ENCODE assay signal across 23 mouse cellular contexts in the genomic region with DNA sequence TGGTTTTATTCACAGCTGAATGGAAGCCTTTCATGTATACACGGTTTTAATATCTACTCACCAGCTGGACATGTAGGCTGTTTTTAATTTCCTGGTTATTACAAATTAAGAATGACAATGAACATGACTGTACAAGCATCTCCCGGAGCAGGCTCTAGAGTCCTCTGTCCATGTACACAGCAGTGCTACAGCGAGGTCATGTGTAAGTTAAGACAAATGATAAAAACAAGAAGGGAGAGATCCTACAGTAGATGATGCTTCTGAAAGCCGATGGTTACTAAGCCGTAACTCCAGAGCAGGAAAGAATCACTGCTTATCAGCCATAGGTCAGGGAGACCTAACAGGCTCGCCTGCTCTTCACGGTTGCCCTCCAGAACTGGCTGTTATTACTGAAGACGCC. TPM values are rescaled to one million over a fixed set of nuclear protein-coding genes. Genes with fewer than 3 reads are reported as not detected.
DNase-seq lines count a peak whose midpoint lies in the region; ATAC-seq and TF ChIP-seq lines count a peak whose summit lies in the region.
"Had no signal": no experiment of that assay in that cellular context is flagged by ENCODE, and none has a peak within 500 bp of the region (broad histone marks: within the 10 kb centered on the region; RNA-seq: fewer than 3 reads in every experiment).

No protein-coding gene starts in this region.

- 82% methylated on average over 8 of the region's 8 CpGs for WGBS in heart, embryonic 11.5 days (ENCODE audit: insufficient replicate concordance)
- 91% methylated on average over 8 of the region's 8 CpGs for WGBS in neural tube, embryonic 13.5 days

- no peak for TF ChIP-seq CTCF in layer of hippocampus, adult 2 months (conservative IDR thresholded peaks at IDR 0.05)

- H3K36me3 ChIP-seq in heart, embryonic 11.5 days (ENCODE audit: control insufficient read depth, insufficient read depth, low read length) = peaks cover 11% of the 10 kb centered on the region
- peaks cover 43% of the 10 kb centered on the region for H3K36me3 ChIP-seq in neural tube, embryonic 13.5 days

- no peaks in the 10 kb centered on the region for H3K27me3 ChIP-seq in heart, embryonic 11.5 days (ENCODE audit: control insufficient read depth, insufficient read depth, low read length)
- H3K27me3 ChIP-seq in neural tube, embryonic 13.5 days = no peaks in the 10 kb centered on the region
- H3K27me3 ChIP-seq: embryonic facial prominence, embryonic 12.5 days; embryonic facial prominence, embryonic 15.5 days; heart, embryonic 12.5 days; hindbrain, embryonic 15.5 days; intestine, embryonic 15.5 days; Patski had no signal

- no peak overlapping the region for H3K9ac ChIP-seq in heart, embryonic 11.5 days (ENCODE audit: low read depth, low read length)
- 0 out of 2 replicates have a peak overlapping the region, but pooled peaks have one; percentile 5 for H3K9ac ChIP-seq in neural tube, embryonic 13.5 days
- H3K9ac ChIP-seq: embryonic facial prominence, embryonic 12.5 days; embryonic facial prominence, embryonic 15.5 days; forebrain, postnatal 0 days; heart, embryonic 12.5 days; hindbrain, embryonic 15.5 days; intestine, embryonic 15.5 days had no signal

- H3K4me3 ChIP-seq in heart, embryonic 11.5 days (ENCODE audit: low read depth, low read length) = no peak overlapping the region
- H3K4me3 ChIP-seq in layer of hippocampus, adult 2 months = no peak overlapping the region
- no peak overlapping the region for H3K4me3 ChIP-seq in neural tube, embryonic 13.5 days
- H3K4me3 ChIP-seq: embryonic facial prominence, embryonic 12.5 days; embryonic facial prominence, embryonic 15.5 days; gastrocnemius, adult 2 months; heart, embryonic 12.5 days; hindbrain, embryonic 15.5 days; intestine, embryonic 15.5 days had no signal

- H3K9me3 ChIP-seq in heart, embryonic 11.5 days (replicated peaks; ENCODE audit: control insufficient read depth, low read length) = no peaks in the 10 kb centered on the region
- no peaks in the 10 kb centered on the region for H3K9me3 ChIP-seq in neural tube, embryonic 13.5 days
- H3K9me3 ChIP-seq: embryonic facial prominence, embryonic 12.5 days; embryonic facial prominence, embryonic 15.5 days; hindbrain, embryonic 15.5 days; intestine, embryonic 15.5 days had no signal

- peaks cover 8% of the 10 kb centered on the region for H3K4me1 ChIP-seq in heart, embryonic 11.5 days (ENCODE audit: control insufficient read depth, insufficient read depth, low read length)
- H3K4me1 ChIP-seq in neural tube, embryonic 13.5 days (replicated peaks) = peaks cover 33% of the 10 kb centered on the region

- no peak overlapping the region for H3K4me2 ChIP-seq in heart, embryonic 11.5 days
- no peak overlapping the region for H3K4me2 ChIP-seq in neural tube, embryonic 13.5 days
- H3K4me2 ChIP-seq: embryonic facial prominence, embryonic 15.5 days; heart, embryonic 12.5 days; hindbrain, embryonic 15.5 days; intestine, embryonic 15.5 days had no signal

- no peak for ATAC-seq in heart, embryonic 11.5 days (replicated peaks; ENCODE audit: insufficient number of reproducible peaks, low FRiP score, low TSS enrichment)
- ATAC-seq in neural tube, embryonic 13.5 days (ENCODE audit: low read depth) = no peak
- ATAC-seq: forebrain, embryonic 14.5 days; forebrain, postnatal 0 days; intestine, embryonic 15.5 days; Patski had no signal

- DNase-seq in heart, adult 11 months = peak; percentile 58
- DNase-seq in layer of hippocampus, adult 2 months (ENCODE audit: low spot score in 2 of 2) = no peak
- DNase-seq in layer of hippocampus, postnatal 36 days = no peak
- DNase-seq in neural tube, embryonic 10.5 days (ENCODE audit: extremely low spot score, low spot score) = no peak
- DNase-seq: adrenal gland, postnatal 10 days; adrenal gland, postnatal 36 days; cerebellum, adult 18-20 months; cerebellum, adult 9-11 months; cerebellum, postnatal 25 days; forebrain, postnatal 0 days; gastrocnemius, adult 2 months; gastrocnemius, postnatal 25 days; heart, postnatal 14 days; heart, postnatal 4 days had no signal

- H3K27ac ChIP-seq in heart, embryonic 11.5 days (ENCODE audit: low read depth, low read length) = no peak overlapping the region
- 0 out of 2 replicates have a peak overlapping the region, but pooled peaks have one; percentile 7 for H3K27ac ChIP-seq in layer of hippocampus, adult 2 months
- H3K27ac ChIP-seq in neural tube, embryonic 13.5 days (replicated peaks) = no peak overlapping the region
- H3K27ac ChIP-seq: embryonic facial prominence, embryonic 12.5 days; embryonic facial prominence, embryonic 15.5 days; gastrocnemius, adult 2 months; hindbrain, embryonic 15.5 days; intestine, embryonic 15.5 days had no signal

RNA-seq across cellular contexts. Expression of gene Zfp869, which starts 3.0 kb away (rescaled TPM):
- 18.9 and 23.2 TPM in 2 replicates for polyA plus RNA-seq in heart, embryonic 11.5 days (2014; fragmentation: Nextera tagmentation; extraction: Ambion mirVana)
- 10 to 100 TPM; 20.1 to 20.6 TPM for total RNA-seq in layer of hippocampus, adult 2 months (2021)
- 10 to 100 TPM; 19.8 to 22.3 TPM for total RNA-seq in layer of hippocampus, postnatal 36 days (2021)
- 25.1 and 28.9 TPM in 2 replicates for polyA plus RNA-seq in neural tube, embryonic 13.5 days (2015; fragmentation: Nextera tagmentation; extraction: Ambion mirVana)

RNA-seq across cellular contexts. Expression of gene Zfp963, which starts 36.3 kb away (rescaled TPM):
- 3.6 and 4.0 TPM in 2 replicates for polyA plus RNA-seq in heart, embryonic 11.5 days (2014; fragmentation: Nextera tagmentation; extraction: Ambion mirVana)
- total RNA-seq in layer of hippocampus, adult 2 months (2021) = 1 to 10 TPM; 4.3 to 5.1 TPM
- total RNA-seq in layer of hippocampus, postnatal 36 days (2021) = 1 to 10 TPM; 5.2 to 5.7 TPM
- 10.1 and 10.5 TPM in 2 replicates for polyA plus RNA-seq in neural tube, embryonic 13.5 days (2015; fragmentation: Nextera tagmentation; extraction: Ambion mirVana)

RNA-seq across cellular contexts. Expression of gene Zfp964, which starts 59.2 kb away (rescaled TPM):
- 1.4 and 1.6 TPM in 2 replicates for polyA plus RNA-seq in heart, embryonic 11.5 days (2014; fragmentation: Nextera tagmentation; extraction: Ambion mirVana)
- 1 to 10 TPM; 4.8 to 5.6 TPM for total RNA-seq in layer of hippocampus, adult 2 months (2021)
- 1 to 10 TPM; 4.9 to 5.6 TPM for total RNA-seq in layer of hippocampus, postnatal 36 days (2021)
- polyA plus RNA-seq in neural tube, embryonic 13.5 days (2015; fragmentation: Nextera tagmentation; extraction: Ambion mirVana) = 2.9 and 3.1 TPM in 2 replicates
